Mouse (Mus musculus) layer of hippocampus, adult 8-10 months (tissue): ENCODE results near the gene Gpr137c. TPM values are rescaled to one million over a fixed set of nuclear protein-coding genes. Genes with fewer than 3 reads are reported as not detected.
A peak's percentile ranks its signal among the peaks of the same experiment; 100 is the strongest.

Experiments used
- DNase-seq, 2 experiments: peaks; one replicate each; pipeline ENCODE4 v3.0.0; 2022; ENCODE audit warnings: low spot score in 2 of 2
- total RNA-seq, 4 experiments: library from RNA; stranded (reverse); gene quantifications; 2 replicates each; pipeline ENCODE4 v1.2.4; 2022

The Gpr137c gene
- total RNA-seq, 4 experiments from 2014 or later: 19.1 to 24.3 (median 22.2) TPM

GRCm38 (mm10) chr14:45291608-45292007 lies 72.1 kb downstream of the Gpr137c start:
- no peak for DNase-seq

GRCm38 (mm10) chr14:45303939-45304338 lies 84.4 kb downstream of the Gpr137c start:
- DNase-seq: no peak

- no peak for DNase-seq
Measured at GRCm38 (mm10) chr14:45304389-45304788, 84.9 kb downstream of the Gpr137c start.

- DNase-seq: no peak
Measured at GRCm38 (mm10) chr14:45305852-45306251, 86.3 kb downstream of the Gpr137c start.

GRCm38 (mm10) chr14:45307630-45308328 lies 88.3 kb downstream of the Gpr137c start:
- no peak for DNase-seq

GRCm38 (mm10) chr14:45309646-45310045 lies 90.1 kb downstream of the Gpr137c start:
- no peak for DNase-seq

- no peak for DNase-seq
Measured at GRCm38 (mm10) chr14:45310101-45310500, 90.6 kb downstream of the Gpr137c start.

GRCm38 (mm10) chr14:45316927-45317326 lies 97.4 kb downstream of the Gpr137c start:
- no peak for DNase-seq

GRCm38 (mm10) chr14:45317921-45318411 lies 98.4 kb downstream of the Gpr137c start:
- DNase-seq: no peak

GRCm38 (mm10) chr14:45318426-45319236 lies 99.1 kb downstream of the Gpr137c start, which contains the start of gene Ero1l:
Gene Ero1l (minus strand): TSS chr14:45318771.
- peak; percentile 59 to 80 for DNase-seq

GRCm38 (mm10) chr14:45319237-45319610 lies 99.7 kb downstream of the Gpr137c start:
- DNase-seq: no peak

- no peak for DNase-seq
Measured at GRCm38 (mm10) chr14:45320111-45320510, 100.6 kb downstream of the Gpr137c start.

- no peak for DNase-seq
Measured at GRCm38 (mm10) chr14:45321067-45321466, 101.5 kb downstream of the Gpr137c start.

- no peak for DNase-seq
Measured at GRCm38 (mm10) chr14:45321622-45322021, 102.1 kb downstream of the Gpr137c start.

- DNase-seq: no peak
Measured at GRCm38 (mm10) chr14:45322450-45322849, 102.9 kb downstream of the Gpr137c start.

- DNase-seq: no peak
Measured at GRCm38 (mm10) chr14:45323320-45323719, 103.8 kb downstream of the Gpr137c start.

- DNase-seq: peak in 1 of 2 experiments; percentile 19
Measured at GRCm38 (mm10) chr14:45325471-45325870, 106.0 kb downstream of the Gpr137c start.

GRCm38 (mm10) chr14:45328072-45328713 lies 108.7 kb downstream of the Gpr137c start:
- no peak for DNase-seq

GRCm38 (mm10) chr14:45329018-45329588 lies 109.6 kb downstream of the Gpr137c start:
- no peak for DNase-seq

- peak; percentile 85 to 90 for DNase-seq
Measured at GRCm38 (mm10) chr14:45329589-45330181, 110.2 kb downstream of the Gpr137c start, which contains the start of gene Psmc6. Gene Psmc6 (plus strand): TSS chr14:45329788.
